Mouse (Mus musculus) midbrain, embryonic 15.5 days (tissue): ENCODE measurements around the gene Frmd4b. TPM values are rescaled to one million over a fixed set of nuclear protein-coding genes. Genes with fewer than 3 reads are reported as not detected.

Experiments
- polyA plus RNA-seq: library from polyadenylated mRNA; unstranded; fragments of >200 nt; fragmentation: Nextera tagmentation; extraction: Ambion mirVana; gene quantifications from 2 replicates; pipeline ENCODE4 v1.2.1, GENCODE M21; 2015

Gene Frmd4b
- polyA plus RNA-seq, 1 experiment from 2014 or later: 19.9 TPM

Other genes starting within 250 kb of the Frmd4b start
- gene Mitf, start 189.5 kb upstream of the Frmd4b start, polyA plus RNA-seq: 0.56 and 1.1 TPM in 2 replicates